16 mouse cellular contexts compared by ENCODE assay signal in genomic region chr7:91896935-91897334, GRCm38 (mm10).
"Had no signal": no experiment of that assay in that cellular context is flagged by ENCODE, and none has a peak within 500 bp of the region (broad histone marks: within the 10 kb centered on the region; RNA-seq: fewer than 3 reads in every experiment).

No protein-coding gene starts in this region.

- H3K36me3 ChIP-seq: limb, embryonic 12.5 days; liver, embryonic 15.5 days; lung, embryonic 15.5 days; midbrain, embryonic 13.5 days; neural tube, embryonic 15.5 days had no signal

- DNase-seq: kidney, adult 11 months; kidney, adult 9 months; kidney, postnatal 36 days; layer of hippocampus, adult 9-11 months; layer of hippocampus, postnatal 36 days; liver; lung, postnatal 14 days; right cerebral cortex, postnatal 4 days; spleen, adult 18-20 months; thymus, adult 18-20 months; thymus, postnatal 25 days had no signal

- H3K4me3 ChIP-seq: limb, embryonic 12.5 days; liver, embryonic 15.5 days; lung, embryonic 15.5 days; midbrain, embryonic 13.5 days; neural tube, embryonic 15.5 days had no signal

- H3K4me1 ChIP-seq: limb, embryonic 12.5 days; liver, embryonic 15.5 days; lung, embryonic 15.5 days; midbrain, embryonic 13.5 days; neural tube, embryonic 15.5 days had no signal

- H3K9me3 ChIP-seq: limb, embryonic 12.5 days; liver, embryonic 15.5 days; lung, embryonic 15.5 days; midbrain, embryonic 13.5 days; neural tube, embryonic 15.5 days had no signal

- H3K9ac ChIP-seq: limb, embryonic 12.5 days; liver, embryonic 15.5 days; lung, embryonic 15.5 days; midbrain, embryonic 13.5 days; neural tube, embryonic 15.5 days had no signal

- H3K27me3 ChIP-seq: limb, embryonic 12.5 days; liver, embryonic 15.5 days; lung, embryonic 15.5 days; midbrain, embryonic 13.5 days; neural tube, embryonic 15.5 days had no signal

- H3K4me2 ChIP-seq: limb, embryonic 12.5 days; liver, embryonic 15.5 days; lung, embryonic 15.5 days; midbrain, embryonic 13.5 days; neural tube, embryonic 15.5 days had no signal

- ATAC-seq: midbrain, embryonic 13.5 days had no signal

- H3K27ac ChIP-seq: limb, embryonic 12.5 days; liver, embryonic 15.5 days; lung, embryonic 15.5 days; midbrain, embryonic 13.5 days; neural tube, embryonic 15.5 days had no signal
